Comparison of ENCODE assay signal across 12 mouse cellular contexts in genomic region chr6:93957172-93957571, GRCm38 (mm10).
DNase-seq lines count a peak whose midpoint lies in the region; ATAC-seq lines count a peak whose summit lies in the region.
"Had no signal": no experiment of that assay in that cellular context is flagged by ENCODE, and none has a peak within 500 bp of the region (broad histone marks: within the 10 kb centered on the region; RNA-seq: fewer than 3 reads in every experiment).

No protein-coding gene starts in this region.

- DNase-seq in forebrain, embryonic 11.5 days (ENCODE audit: low spot score), result no peak
- peak; percentile 13 for DNase-seq in hindbrain, embryonic 11.5 days (ENCODE audit: low spot score)
- peak; percentile 51 for DNase-seq in retina, embryonic 14.5 days (ENCODE audit: low spot score)
- DNase-seq in gastrocnemius, postnatal 10 days, result no peak
- DNase-seq: heart, postnatal 10 days; right cerebral cortex, postnatal 14 days had no signal

- no peaks in the 10 kb centered on the region for H3K36me3 ChIP-seq in forebrain, embryonic 12.5 days (replicated peaks)
- H3K36me3 ChIP-seq in forebrain, embryonic 11.5 days (ENCODE audit: control insufficient read depth, insufficient read depth, low read length), result no peaks in the 10 kb centered on the region
- no peaks in the 10 kb centered on the region for H3K36me3 ChIP-seq in midbrain, embryonic 12.5 days
- H3K36me3 ChIP-seq in midbrain, embryonic 15.5 days (replicated peaks), result no peaks in the 10 kb centered on the region
- no peaks in the 10 kb centered on the region for H3K36me3 ChIP-seq in hindbrain, embryonic 11.5 days (ENCODE audit: control insufficient read depth, insufficient read depth, low read length)
- H3K36me3 ChIP-seq: embryonic facial prominence, embryonic 13.5 days; kidney, embryonic 15.5 days had no signal

- peak; percentile 60; the same call in 1 of the 2 replicates for ATAC-seq in forebrain, embryonic 12.5 days (ENCODE audit: low FRiP score)
- no peak for ATAC-seq in forebrain, embryonic 11.5 days (replicated peaks; ENCODE audit: low FRiP score)
- peak; percentile 34; the same call in 1 of the 2 replicates for ATAC-seq in midbrain, embryonic 12.5 days (ENCODE audit: low FRiP score, low read depth)
- ATAC-seq in midbrain, embryonic 15.5 days (replicated peaks), result no peak
- peak; percentile 61; the same call in 1 of the 2 replicates for ATAC-seq in hindbrain, embryonic 11.5 days (ENCODE audit: low FRiP score)
- ATAC-seq in granulocyte monocyte progenitor cell, adult 5-6 weeks (replicated peaks; ENCODE audit: poor library complexity, severe bottlenecking), result no peak

- WGBS in forebrain, embryonic 12.5 days, result 23% methylated on average over 2 of the region's 2 CpGs
- 23% methylated on average over 2 of the region's 2 CpGs for WGBS in forebrain, embryonic 11.5 days
- WGBS in midbrain, embryonic 12.5 days, result 37% methylated on average over 2 of the region's 2 CpGs
- 19% methylated on average over 2 of the region's 2 CpGs for whole genome bisulfite sequencing in midbrain, embryonic 15.5 days
- WGBS in hindbrain, embryonic 11.5 days, result 39% methylated on average over 2 of the region's 2 CpGs

- 0 out of 2 replicates have a peak overlapping the region, but pooled peaks have one; percentile 20 for H3K27ac ChIP-seq in forebrain, embryonic 12.5 days
- no peak overlapping the region for H3K27ac ChIP-seq in forebrain, embryonic 11.5 days (ENCODE audit: low read depth, low read length)
- no peak overlapping the region for H3K27ac ChIP-seq in midbrain, embryonic 12.5 days (replicated peaks)
- H3K27ac ChIP-seq in midbrain, embryonic 15.5 days, result no peak overlapping the region
- H3K27ac ChIP-seq in hindbrain, embryonic 11.5 days (ENCODE audit: low read depth, low read length), result no peak overlapping the region
- H3K27ac ChIP-seq: embryonic facial prominence, embryonic 13.5 days; kidney, embryonic 15.5 days had no signal

- no peak overlapping the region for H3K4me2 ChIP-seq in forebrain, embryonic 12.5 days
- no peak overlapping the region for H3K4me2 ChIP-seq in forebrain, embryonic 11.5 days (ENCODE audit: low read depth, low read length, severe bottlenecking)
- H3K4me2 ChIP-seq in midbrain, embryonic 12.5 days (replicated peaks), result no peak overlapping the region
- H3K4me2 ChIP-seq in midbrain, embryonic 15.5 days, result no peak overlapping the region
- H3K4me2 ChIP-seq in hindbrain, embryonic 11.5 days (replicated peaks; ENCODE audit: low read depth, low read length), result no peak overlapping the region
- H3K4me2 ChIP-seq: embryonic facial prominence, embryonic 13.5 days; kidney, embryonic 15.5 days had no signal

- no peaks in the 10 kb centered on the region for H3K9me3 ChIP-seq in forebrain, embryonic 12.5 days
- H3K9me3 ChIP-seq in forebrain, embryonic 11.5 days (ENCODE audit: control insufficient read depth, low read length), result no peaks in the 10 kb centered on the region
- H3K9me3 ChIP-seq in midbrain, embryonic 12.5 days, result no peaks in the 10 kb centered on the region
- no peaks in the 10 kb centered on the region for H3K9me3 ChIP-seq in midbrain, embryonic 15.5 days
- no peaks in the 10 kb centered on the region for H3K9me3 ChIP-seq in hindbrain, embryonic 11.5 days (ENCODE audit: control insufficient read depth, low read length)
- H3K9me3 ChIP-seq: embryonic facial prominence, embryonic 13.5 days; kidney, embryonic 15.5 days had no signal

- no peak overlapping the region for H3K4me3 ChIP-seq in forebrain, embryonic 12.5 days (replicated peaks)
- H3K4me3 ChIP-seq in forebrain, embryonic 11.5 days (ENCODE audit: low read depth, low read length), result no peak overlapping the region
- no peak overlapping the region for H3K4me3 ChIP-seq in midbrain, embryonic 12.5 days
- no peak overlapping the region for H3K4me3 ChIP-seq in midbrain, embryonic 15.5 days
- H3K4me3 ChIP-seq in hindbrain, embryonic 11.5 days (ENCODE audit: low read depth, low read length), result no peak overlapping the region
- H3K4me3 ChIP-seq: embryonic facial prominence, embryonic 13.5 days; kidney, embryonic 15.5 days had no signal

- H3K4me1 ChIP-seq in forebrain, embryonic 12.5 days, result peaks cover 36% of the 10 kb centered on the region
- H3K4me1 ChIP-seq in forebrain, embryonic 11.5 days (replicated peaks; ENCODE audit: control insufficient read depth, insufficient read depth, low read length), result peaks cover 11% of the 10 kb centered on the region; the same call in 1 of the 2 replicates
- H3K4me1 ChIP-seq in midbrain, embryonic 12.5 days, result peaks cover 27% of the 10 kb centered on the region
- peaks cover 4% of the 10 kb centered on the region; the same call in 1 of the 2 replicates for H3K4me1 ChIP-seq in midbrain, embryonic 15.5 days
- 0 out of 2 replicates have a peak, but pooled peaks cover 2% of the 10 kb centered on the region for H3K4me1 ChIP-seq in hindbrain, embryonic 11.5 days (replicated peaks; ENCODE audit: control insufficient read depth, insufficient read depth, low read length)

- no peak overlapping the region for H3K9ac ChIP-seq in forebrain, embryonic 12.5 days
- H3K9ac ChIP-seq in forebrain, embryonic 11.5 days (ENCODE audit: low read length), result no peak overlapping the region
- H3K9ac ChIP-seq in midbrain, embryonic 12.5 days (replicated peaks), result no peak overlapping the region
- H3K9ac ChIP-seq in midbrain, embryonic 15.5 days, result no peak overlapping the region
- no peak overlapping the region for H3K9ac ChIP-seq in hindbrain, embryonic 11.5 days (ENCODE audit: low read depth, low read length)
- H3K9ac ChIP-seq: embryonic facial prominence, embryonic 13.5 days; kidney, embryonic 15.5 days had no signal

- H3K27me3 ChIP-seq in forebrain, embryonic 12.5 days, result no peaks in the 10 kb centered on the region
- H3K27me3 ChIP-seq in forebrain, embryonic 11.5 days (ENCODE audit: control insufficient read depth, insufficient read depth, low read length), result no peaks in the 10 kb centered on the region
- H3K27me3 ChIP-seq in midbrain, embryonic 12.5 days, result no peaks in the 10 kb centered on the region
- H3K27me3 ChIP-seq in midbrain, embryonic 15.5 days (replicated peaks), result no peaks in the 10 kb centered on the region
- no peaks in the 10 kb centered on the region for H3K27me3 ChIP-seq in hindbrain, embryonic 11.5 days (ENCODE audit: control insufficient read depth, insufficient read depth, low read length)
- H3K27me3 ChIP-seq: embryonic facial prominence, embryonic 13.5 days; kidney, embryonic 15.5 days had no signal

Comparison
In these comparisons a context has a peak if more than half of its experiments do, and no peak if none do; other contexts are left out.
1. ATAC-seq: peak in forebrain, embryonic 12.5 days (single experiment), midbrain, embryonic 12.5 days (single experiment) and hindbrain, embryonic 11.5 days (single experiment); none in forebrain, embryonic 11.5 days (single experiment), midbrain, embryonic 15.5 days (single experiment) and granulocyte monocyte progenitor cell, adult 5-6 weeks (single experiment).
2. DNase-seq: peak in hindbrain, embryonic 11.5 days (single experiment) and retina, embryonic 14.5 days (single experiment); none in forebrain, embryonic 11.5 days (single experiment) and gastrocnemius, postnatal 10 days (single experiment).